Comparison of ENCODE assay signal across 1 mouse cellular context in the genomic region with DNA sequence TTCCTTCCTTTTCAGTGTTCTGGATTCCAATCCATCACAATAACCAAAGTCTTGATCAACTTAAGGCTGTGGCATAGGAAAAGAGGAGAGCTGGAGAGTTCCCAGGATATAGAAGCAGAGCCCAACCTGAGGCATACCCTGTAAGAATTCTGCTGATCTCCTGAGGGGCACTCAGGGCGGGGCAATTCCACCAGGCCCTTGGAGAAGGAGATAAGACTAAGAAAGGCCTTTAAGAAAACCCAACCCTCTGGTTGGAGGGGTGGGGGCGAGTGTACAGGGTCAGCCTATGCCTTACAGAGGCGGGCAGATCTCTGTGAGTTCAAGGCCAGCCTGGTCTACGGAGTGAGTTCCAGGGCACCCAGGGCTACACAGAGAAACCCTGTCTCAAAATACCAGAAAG.
A peak's percentile ranks its signal among the peaks of the same experiment; 100 is the strongest.
TF ChIP-seq lines count a peak whose summit lies in the region.

No protein-coding gene starts in this region.

TF ChIP-seq in MEL, 35 proteins besides CTCF, POLR2A, EP300 and RAD21 (continued from another document):
- TF ChIP-seq CHD2 (IDR thresholded peaks at IDR 0.05; ENCODE audit: low read length): no peak
- TF ChIP-seq MAZ (IDR thresholded peaks at IDR 0.05; ENCODE audit: low read depth, low read length): peak; percentile 64; the same call in 1 of the 2 replicates
- TF ChIP-seq MAX (IDR thresholded peaks at IDR 0.05; ENCODE audit: low read length): no peak
- no peak for TF ChIP-seq SMC3 (IDR thresholded peaks at IDR 0.05; ENCODE audit: low read depth, low read length)
- TF ChIP-seq GABPA (IDR thresholded peaks at IDR 0.05; ENCODE audit: low read depth, low read length): no peak
- no peak for TF ChIP-seq MXI1 (IDR thresholded peaks at IDR 0.05; ENCODE audit: low read depth, low read length)
